Mouse (Mus musculus) right cerebral cortex, postnatal 36 days (tissue): ENCODE measurements around the gene Slf2.

ENCODE experiments used
- DNase-seq, 2 experiments: peaks; one replicate each; pipeline ENCODE4 v3.0.0; 2022; ENCODE audit warnings: low spot score in 2 of 2, mixed read lengths in 1 of 2

Gene Slf2

GRCm38 (mm10) chr19:44930744-44931453 lies at the start of gene Slf2:
Gene Slf2 (plus strand): TSS chr19:44931151.
- peak; percentile 99 for DNase-seq

GRCm38 (mm10) chr19:44882552-44883024 lies 48.4 kb upstream of the Slf2 start:
- DNase-seq, result no peak

GRCm38 (mm10) chr19:44884331-44884730 lies 46.6 kb upstream of the Slf2 start:
- DNase-seq, result no peak

- no peak for DNase-seq
Observed at GRCm38 (mm10) chr19:44886475-44886874, 44.5 kb upstream of the Slf2 start.

GRCm38 (mm10) chr19:44887679-44888235 lies 43.2 kb upstream of the Slf2 start:
- peak in 1 of 2 experiments; percentile 21 for DNase-seq

GRCm38 (mm10) chr19:44889548-44889947 lies 41.4 kb upstream of the Slf2 start:
- no peak for DNase-seq

- no peak for DNase-seq
Observed at GRCm38 (mm10) chr19:44891446-44891845, 39.5 kb upstream of the Slf2 start.

GRCm38 (mm10) chr19:44893231-44893871 lies 37.6 kb upstream of the Slf2 start:
- no peak for DNase-seq

- DNase-seq, result peak; percentile 19 to 39
Observed at GRCm38 (mm10) chr19:44895245-44895644, 35.7 kb upstream of the Slf2 start.

- DNase-seq, result no peak
Observed at GRCm38 (mm10) chr19:44896450-44896849, 34.5 kb upstream of the Slf2 start.

GRCm38 (mm10) chr19:44897521-44897920 lies 33.4 kb upstream of the Slf2 start:
- no peak for DNase-seq

GRCm38 (mm10) chr19:44898646-44899045 lies 32.3 kb upstream of the Slf2 start:
- DNase-seq, result no peak

- no peak for DNase-seq
Observed at GRCm38 (mm10) chr19:44899104-44899793, 31.7 kb upstream of the Slf2 start.

- no peak for DNase-seq
Observed at GRCm38 (mm10) chr19:44899947-44900773, 30.8 kb upstream of the Slf2 start.

GRCm38 (mm10) chr19:44901047-44901446 lies 29.9 kb upstream of the Slf2 start:
- DNase-seq, result no peak

GRCm38 (mm10) chr19:44902324-44902723 lies 28.6 kb upstream of the Slf2 start:
- DNase-seq, result no peak

GRCm38 (mm10) chr19:44903343-44904000 lies 27.5 kb upstream of the Slf2 start:
- DNase-seq, result no peak

GRCm38 (mm10) chr19:44904141-44904720 lies 26.7 kb upstream of the Slf2 start:
- no peak for DNase-seq

- DNase-seq, result no peak
Observed at GRCm38 (mm10) chr19:44905316-44905715, 25.6 kb upstream of the Slf2 start.
